Mouse (Mus musculus) adrenal gland, postnatal 25 days (tissue): Measurements from ENCODE around the gene Il17rd. TPM values are rescaled to one million over a fixed set of nuclear protein-coding genes. Genes with fewer than 3 reads are reported as not detected.

Experiments
- DNase-seq: peaks from one replicate; pipeline ENCODE4 v3.0.0; 2021; ENCODE audit warnings: mixed read lengths
- long read RNA-seq: library from polyadenylated mRNA; stranded (forward); transcript quantifications from one replicate; pipeline ENCODE4 v2.0.0, GENCODE M21; 2021
- total RNA-seq: library from RNA; stranded (reverse); gene quantifications from 2 replicates; pipeline ENCODE4 v1.2.3, GENCODE M21; 2021

Gene Il17rd
- 2.4 and 3.5 TPM in 2 replicates for total RNA-seq
- long read RNA-seq = 0 reads

DNA sequence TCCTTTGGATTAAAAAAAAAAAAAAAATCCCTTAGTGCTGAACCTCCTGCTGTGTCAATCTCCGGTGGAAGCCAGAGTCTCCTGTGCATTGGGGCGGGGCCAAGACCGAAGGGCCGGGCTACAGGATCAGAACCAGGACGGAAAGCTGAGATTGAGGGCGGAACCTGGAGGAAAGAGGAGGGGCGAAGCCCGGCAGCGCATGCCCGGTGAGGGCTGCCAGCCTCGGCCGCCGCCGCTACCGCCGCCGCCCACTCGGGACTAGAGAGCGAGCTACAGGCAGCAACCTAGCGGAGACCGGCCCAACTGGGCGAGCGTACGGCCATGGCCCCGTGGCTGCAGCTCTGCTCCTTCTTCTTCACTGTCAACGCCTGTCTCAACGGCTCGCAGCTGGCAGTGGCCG, at the start of gene Il17rd:
Il17rd (plus strand) TSS at position 159 of the 400 bp plus-strand sequence.
- peak; percentile 93 for DNase-seq

DNA sequence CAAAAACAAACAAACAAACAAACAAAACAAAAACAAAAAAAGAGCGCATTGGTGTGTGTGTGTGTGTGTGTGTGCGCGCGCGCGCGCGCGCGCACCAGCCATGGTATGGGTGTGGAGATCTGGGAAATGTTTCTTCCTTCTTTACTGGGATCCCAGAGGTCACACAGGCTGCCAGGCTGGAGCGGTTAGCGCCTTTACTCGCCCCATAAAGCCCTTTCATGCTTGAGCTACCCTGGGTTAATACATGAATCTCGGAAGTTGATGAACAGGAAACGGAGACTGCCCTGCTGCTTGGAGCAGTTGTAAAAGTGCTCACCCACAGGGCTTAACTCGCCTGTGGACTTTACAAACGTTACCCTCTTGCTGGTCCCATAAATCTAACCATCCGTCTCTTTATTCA, 47.1 kb upstream of the Il17rd start:
- no peak for DNase-seq

DNA sequence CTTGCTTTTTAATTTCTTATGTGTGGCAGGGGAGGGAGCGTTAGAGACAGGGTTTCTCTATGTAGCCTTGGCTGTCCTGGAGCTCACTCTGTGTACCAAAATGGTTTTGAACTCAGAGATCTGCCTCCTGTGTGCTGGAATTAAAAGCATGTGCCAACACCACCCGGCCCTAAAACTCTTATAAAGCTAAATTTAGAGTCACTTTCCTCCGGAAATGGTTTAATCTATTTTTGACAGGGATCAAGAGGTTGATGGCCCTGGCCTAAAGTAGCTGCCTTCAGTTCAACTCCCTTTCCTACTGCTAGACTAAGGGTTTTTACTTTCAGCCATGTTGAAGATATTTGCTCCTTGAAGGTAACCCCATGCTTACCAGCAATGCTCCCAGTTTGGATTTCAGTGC, 45.3 kb upstream of the Il17rd start:
- no peak for DNase-seq

DNA sequence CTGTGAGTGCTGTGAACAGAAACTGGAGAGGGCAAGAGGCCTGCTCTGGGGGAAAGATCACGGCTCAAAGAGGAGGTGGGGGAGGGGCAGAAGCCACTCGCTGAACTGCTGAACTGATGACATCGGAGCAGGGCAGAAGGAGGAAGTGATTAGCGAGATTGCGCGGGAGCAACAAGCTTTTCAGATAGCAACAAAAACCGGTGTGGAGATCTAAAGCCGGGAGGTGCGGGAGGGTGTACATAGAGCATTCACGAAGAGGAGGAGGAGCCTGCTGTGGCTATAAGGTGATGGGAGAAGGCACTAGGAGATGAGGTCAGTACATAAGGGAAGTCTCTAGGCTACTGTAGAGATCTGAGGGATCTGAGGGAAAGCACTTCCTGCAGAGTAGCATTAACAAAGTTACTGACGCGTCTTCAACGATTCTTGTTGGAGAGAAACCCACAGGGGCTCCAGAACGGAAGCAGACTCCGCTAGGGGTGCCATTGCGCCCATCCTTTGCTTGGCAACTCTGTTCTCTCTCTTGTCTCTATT, 44.5 kb upstream of the Il17rd start, which contains the start of gene Hesx1:
Hesx1 (plus strand) TSS at position 206 of the 531 bp plus-strand sequence.
- peak; percentile 17 for DNase-seq

DNA sequence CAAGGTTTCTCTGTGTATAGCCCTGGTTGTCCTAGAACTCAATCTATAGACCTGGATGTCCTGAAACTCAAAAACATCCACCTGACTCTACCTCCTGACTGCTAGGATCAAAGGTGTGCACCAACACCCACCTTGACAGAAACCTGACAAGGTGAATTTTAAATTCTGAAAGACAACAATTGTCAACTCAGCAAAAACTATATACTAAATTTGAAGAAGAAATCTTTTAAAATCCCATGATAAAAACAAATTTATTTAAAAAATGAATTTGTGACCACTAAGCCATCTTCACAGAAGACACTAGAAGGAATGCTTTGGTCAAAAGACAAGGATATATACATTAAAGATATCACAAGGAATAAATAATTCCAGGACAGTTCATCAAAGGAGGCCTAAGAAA, 42.5 kb upstream of the Il17rd start:
- DNase-seq = no peak

DNA sequence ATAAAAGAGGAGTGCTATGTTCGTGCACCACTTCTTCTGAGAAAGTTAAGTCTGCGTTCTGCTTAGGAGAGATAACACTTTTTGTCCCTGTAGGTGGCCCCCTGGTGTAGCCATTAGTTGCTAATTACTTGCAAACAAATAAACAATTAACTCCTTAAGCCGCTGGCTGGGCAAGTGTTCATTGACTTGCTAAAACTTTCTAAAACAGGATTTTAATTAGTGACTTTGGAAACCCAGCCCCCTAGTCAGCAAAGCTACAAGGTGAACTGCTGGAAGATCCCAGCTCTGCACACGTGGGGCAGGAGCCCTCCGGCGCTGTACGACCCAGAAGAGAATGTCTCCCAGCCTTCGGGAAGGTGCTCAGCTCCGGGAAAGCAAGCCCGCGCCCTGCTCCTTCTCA, 38.4 kb upstream of the Il17rd start:
- DNase-seq = no peak

DNA sequence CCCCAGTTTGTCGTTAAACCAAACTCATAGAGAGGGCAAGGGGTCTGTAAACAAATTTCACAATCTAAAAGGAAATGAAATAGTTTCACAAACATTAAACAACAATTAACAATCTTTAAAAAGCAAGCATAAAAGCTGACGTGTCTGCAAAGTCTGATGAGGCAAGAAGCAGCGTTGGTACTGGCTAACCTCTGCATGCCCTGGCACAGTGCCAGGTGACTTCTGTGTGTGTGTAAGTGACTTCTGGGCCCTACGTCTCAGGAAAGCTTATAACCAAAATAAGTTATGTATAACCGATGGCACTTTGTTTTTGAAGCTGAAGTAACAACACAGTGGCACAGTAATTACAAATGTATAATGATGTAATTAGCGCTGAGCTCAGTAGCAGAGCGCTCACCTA, 33.8 kb upstream of the Il17rd start:
- DNase-seq = peak; percentile 44

DNA sequence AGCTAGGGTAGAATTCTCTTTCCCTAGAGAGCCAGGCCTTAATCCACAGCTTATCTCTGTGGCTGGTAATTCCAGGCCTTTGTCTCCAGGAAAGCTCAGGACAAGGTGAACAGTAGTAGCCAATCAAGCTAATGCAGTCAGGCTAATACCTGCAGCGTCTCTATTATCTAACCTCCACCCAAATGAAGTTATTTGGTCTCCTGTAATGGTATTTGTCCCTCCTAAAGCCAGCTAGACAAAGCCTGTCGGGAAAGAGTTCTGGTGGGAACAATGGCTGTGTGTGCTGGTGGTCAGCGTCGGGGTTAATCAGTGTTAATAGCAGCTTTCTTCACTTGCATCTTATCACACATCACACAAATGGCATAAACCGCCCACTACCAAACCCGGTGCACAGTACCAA, 32.8 kb upstream of the Il17rd start:
- DNase-seq = no peak

DNA sequence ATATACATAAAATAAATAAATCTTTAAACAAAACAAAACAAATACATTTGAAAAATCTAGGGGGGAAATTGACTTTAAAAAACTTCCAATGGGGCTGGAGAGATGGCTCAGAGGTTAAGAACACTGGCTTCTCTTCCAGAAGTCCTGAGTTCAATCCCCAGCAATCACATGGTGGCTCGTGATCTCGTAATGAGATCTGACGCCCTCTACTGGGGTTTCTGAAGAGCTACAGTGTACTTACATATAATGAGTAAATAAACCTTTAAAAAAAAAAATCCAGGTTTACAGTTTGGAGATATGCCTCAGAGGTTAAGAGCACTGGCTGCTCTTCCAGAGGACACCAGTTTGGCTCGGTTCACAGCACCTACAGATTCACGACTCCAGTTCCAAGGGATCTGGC, 27.2 kb upstream of the Il17rd start:
- no peak for DNase-seq

DNA sequence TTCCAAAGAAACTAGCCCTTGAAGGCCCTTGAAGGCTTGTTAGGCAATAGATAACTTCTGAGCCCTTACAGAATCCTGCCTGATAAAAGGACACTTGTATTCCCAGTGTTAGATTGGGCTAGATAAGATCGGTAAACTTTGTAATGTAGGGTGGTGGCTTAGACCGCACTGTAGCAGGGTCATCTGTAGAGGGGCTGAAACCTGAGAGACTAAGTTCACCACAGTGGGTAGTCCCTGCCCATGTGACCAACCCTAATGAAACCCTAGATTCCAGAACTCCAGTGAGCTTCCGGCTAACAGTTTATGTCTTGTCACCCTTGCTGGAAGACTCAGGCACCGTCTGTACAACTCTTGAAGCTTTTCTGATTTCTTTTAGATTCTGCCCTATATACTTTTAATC, 25.1 kb upstream of the Il17rd start:
- no peak for DNase-seq

DNA sequence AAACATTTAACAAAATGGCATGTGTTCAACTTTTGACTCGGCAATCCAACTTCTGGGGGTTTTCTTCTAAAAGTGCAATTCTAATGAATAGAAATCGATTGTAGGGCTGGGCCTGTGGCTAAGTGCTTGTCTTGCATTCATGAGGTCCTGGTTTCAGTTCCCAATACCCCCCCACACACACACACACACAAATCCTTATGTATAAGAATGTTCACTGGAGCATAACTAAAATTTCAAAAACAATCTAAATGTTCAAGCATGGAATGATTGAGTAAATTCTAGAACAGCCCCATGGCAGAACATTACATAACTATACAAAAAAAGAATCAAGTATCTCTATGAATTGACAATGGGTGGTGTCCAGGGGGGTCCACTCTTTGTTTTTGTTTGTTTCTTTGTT, 20.8 kb upstream of the Il17rd start:
- no peak for DNase-seq

DNA sequence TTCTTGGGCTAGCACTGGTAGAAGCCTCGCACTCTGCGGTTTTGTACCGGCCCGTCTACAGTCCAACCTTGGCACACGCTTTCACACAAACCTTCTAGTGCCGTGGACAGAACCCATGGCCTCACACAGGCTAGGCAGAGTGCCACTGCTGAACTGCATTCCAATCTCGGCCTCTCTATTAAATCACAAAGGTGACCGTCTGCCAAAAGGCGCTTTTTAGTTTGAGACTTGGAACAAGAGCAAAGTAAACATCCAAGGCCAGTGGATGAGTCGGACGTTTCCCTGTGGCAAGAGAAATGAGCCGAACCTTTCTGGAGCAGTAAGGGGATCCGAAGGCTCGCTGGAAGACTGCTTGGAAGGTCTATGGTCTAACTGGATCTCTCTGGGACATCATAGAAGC, 18.9 kb upstream of the Il17rd start:
- DNase-seq = peak; percentile 62

DNA sequence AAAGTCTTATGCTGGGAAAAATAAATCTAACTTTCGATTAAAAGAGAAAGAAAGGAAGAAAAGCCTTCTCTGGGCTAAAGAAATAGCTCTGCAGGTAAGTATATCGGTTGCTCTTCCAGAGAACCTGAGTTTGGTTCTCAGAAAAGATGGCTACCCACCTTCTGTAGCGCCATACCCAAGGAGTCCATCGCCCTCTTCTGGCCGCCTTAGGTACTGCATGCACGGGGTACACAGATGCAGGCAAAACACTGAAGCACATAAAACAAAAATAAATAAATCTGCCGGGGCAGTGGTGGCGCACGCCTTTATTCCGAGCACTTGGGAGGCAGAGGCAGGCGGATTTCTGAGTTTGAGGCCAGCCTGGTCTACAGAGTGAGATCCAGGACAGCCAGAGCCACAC, 15.9 kb upstream of the Il17rd start:
- peak; percentile 76 for DNase-seq

DNA sequence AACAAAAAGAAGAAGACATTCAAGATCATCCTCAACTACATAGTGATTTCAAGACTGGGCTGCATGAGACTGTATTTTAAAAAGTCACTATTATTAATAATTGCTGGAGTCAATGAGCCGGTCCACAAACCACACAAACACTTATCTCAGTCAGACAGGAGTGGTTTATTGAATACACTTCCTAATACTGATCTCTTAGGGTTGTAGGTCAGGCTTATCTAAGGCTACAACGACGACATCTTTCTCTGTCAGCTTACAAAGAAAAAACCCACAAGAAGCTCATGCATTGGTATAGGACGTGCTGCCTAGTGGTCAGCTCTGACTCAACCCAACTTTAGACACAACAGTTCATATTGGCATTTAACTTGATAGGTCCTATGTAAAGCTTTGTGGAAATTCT, 14.1 kb upstream of the Il17rd start:
- no peak for DNase-seq

DNA sequence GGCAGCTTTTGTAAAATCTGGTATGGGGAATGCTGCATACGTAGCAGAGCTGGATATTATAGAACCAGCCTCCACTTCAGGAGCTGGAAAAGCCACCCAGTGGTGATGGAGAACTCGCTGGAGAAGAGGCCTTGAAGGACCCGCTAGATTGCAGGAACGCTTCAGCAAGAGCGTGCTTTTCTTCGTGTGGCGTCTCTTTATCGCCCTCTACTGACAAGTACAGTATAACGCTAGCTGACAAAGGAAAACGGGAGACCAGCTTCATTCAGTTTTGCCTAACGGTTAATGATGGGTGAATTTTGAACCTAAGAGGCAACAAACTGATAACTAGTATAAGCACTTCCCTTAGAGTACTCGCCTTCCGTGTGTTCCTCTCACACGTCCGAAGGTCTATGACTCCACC, 9.0 kb upstream of the Il17rd start:
- peak; percentile 12 for DNase-seq

DNA sequence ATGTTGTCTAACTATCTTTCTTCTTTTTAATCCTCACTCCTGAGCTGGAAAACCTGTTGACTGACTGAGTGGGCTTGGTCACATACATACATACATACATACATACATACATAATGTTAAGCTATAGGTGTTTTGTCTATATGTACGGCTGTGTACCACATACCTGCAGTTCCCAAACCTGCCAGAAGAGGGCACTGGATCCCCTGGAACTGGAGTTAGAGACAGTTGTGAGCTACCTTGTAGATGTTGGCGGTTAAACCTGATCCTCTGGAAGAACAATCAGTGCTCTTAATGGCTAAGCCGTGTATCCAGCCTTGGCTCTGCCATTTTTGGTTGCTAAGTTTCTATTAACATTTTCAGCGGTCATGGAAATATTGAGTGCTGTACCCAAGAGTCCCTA, 7.6 kb upstream of the Il17rd start:
- peak; percentile 78 for DNase-seq

DNA sequence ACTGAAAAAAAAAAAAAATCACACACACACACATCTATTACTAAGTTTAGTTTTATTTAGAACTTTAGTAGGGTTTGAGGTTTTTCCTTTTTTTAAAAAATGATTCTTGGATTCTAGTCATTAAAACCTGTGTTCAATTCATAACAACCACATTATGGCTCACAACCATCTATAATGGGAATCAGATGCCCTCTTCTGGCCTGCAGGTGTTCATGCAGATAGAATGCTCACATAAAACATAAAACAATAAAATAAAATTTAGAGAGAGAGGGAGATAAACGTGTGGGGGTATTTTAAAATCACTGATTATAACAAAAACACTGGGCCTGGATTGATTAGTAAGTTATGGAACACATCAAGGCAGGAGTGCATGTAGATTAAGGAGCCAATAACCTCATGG, 1.2 kb upstream of the Il17rd start:
- DNase-seq = no peak

DNA sequence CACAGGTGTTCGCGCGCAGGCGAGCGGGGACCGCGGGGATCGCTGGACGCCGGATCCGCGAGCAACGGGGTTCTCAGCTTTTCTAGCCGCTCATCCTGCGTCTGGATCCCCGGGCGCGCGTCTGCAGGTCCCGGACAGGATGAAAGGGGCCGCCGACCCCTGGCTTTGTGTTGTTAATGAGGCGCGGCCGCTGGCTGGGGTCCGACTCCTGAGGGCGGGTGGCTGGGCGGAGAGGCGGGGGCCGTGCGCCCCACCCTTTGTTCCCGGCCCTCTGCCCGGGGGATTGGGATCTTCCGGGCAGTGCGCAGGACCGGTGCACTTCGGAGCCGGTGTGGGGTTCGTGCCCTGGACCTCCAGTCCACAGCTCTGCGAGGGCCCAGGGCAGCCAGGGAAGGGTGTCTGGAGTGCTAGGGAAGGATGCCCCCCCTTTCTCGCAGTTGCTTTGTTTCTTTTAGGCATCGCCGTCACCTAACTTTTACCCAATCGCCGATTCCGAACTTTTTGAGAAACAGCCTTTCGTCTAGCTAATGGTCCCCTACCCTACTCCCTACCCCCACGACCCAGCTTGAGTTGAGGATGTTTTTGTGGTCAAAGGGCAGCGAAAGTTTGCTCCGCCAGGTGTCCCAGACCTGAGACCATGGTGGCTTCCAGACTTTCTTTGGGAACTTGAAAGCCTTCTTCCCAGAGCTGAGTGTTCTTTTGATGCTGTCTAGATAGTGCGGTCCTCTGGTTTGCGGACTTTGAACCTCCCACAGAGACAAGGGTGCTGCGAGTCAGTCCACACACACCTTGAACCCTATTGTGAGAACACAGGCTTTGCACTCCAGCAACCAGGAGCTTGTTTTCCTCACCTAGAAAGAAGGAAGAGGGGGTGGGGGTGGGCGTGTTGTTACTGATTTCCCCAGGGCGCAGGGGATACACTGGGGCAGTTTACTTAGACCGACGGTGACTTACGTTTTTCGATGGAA, 824 bp downstream of the Il17rd start:
- peak; percentile 42 for DNase-seq

DNA sequence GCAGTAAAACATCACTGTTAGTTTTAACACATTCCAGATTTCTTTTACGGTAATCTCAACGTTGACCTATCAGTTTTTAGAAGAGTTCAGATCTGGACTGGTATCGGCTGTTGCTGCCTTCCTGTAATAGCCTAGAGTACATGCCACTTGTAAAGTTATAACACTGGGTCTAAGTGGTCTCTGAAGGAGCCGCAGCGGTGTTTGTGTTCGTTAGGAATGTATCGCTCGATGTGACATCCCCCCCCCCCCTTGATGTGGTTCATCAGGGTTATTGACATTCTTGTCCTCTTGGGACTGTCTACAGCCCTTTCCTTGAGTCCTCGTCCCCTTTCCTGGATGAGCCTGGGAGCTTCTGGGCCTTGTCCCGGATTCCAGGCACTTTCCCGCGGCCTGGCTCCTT, 1.7 kb downstream of the Il17rd start:
- no peak for DNase-seq

DNA sequence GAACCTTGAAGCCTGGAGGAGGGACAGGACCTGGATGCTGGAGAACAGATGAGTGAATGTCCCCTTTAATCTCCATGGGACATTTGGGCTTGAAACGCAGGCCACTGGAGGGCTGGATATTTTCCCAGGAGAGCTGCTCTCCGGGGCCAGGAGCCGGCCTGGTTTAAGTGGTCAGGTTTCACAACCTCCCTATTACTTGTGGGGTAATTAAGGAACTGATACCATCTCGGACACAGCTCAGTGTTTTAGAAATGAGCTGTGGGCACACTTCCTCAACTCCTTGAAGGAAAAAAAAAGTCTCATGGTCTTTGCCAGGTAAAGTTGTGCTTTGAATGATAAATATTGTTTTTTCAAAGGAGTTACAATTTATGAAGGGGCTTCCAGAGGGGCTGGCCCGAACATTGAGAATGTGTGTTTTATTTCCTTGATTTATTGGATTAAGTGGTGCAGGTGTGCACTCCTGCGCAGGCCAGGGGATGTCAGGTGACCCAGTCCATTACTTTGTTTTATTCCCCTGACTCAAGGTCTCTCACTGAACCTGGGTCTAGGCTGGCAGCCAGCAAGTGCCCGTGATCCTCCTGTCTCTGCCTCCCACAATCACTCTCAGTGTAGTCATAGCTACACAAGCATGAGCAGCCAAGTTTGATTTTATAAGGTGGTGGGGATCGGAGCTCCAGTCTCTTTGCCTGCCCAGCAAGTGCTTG, 3.7 kb downstream of the Il17rd start:
- no peak for DNase-seq

DNA sequence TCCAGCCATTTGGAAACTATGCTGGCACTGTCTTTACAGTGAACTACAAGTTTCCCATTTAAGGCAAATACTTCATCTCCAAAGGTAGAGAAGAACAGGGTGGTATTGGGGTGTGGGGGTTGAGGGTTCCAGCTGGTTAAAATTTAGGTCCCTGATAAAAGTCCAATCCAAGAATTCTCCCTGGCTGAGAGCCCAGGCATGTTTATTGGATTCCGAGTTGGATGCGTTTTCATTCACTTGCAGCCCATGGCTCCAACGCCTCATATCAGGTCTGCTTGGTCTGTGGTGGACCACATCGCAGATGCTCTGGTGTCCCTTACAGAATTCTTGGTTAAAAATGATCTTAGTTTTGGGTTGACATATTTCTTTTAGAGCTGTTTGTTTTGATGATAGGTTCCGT, 4.7 kb downstream of the Il17rd start:
- DNase-seq = no peak

DNA sequence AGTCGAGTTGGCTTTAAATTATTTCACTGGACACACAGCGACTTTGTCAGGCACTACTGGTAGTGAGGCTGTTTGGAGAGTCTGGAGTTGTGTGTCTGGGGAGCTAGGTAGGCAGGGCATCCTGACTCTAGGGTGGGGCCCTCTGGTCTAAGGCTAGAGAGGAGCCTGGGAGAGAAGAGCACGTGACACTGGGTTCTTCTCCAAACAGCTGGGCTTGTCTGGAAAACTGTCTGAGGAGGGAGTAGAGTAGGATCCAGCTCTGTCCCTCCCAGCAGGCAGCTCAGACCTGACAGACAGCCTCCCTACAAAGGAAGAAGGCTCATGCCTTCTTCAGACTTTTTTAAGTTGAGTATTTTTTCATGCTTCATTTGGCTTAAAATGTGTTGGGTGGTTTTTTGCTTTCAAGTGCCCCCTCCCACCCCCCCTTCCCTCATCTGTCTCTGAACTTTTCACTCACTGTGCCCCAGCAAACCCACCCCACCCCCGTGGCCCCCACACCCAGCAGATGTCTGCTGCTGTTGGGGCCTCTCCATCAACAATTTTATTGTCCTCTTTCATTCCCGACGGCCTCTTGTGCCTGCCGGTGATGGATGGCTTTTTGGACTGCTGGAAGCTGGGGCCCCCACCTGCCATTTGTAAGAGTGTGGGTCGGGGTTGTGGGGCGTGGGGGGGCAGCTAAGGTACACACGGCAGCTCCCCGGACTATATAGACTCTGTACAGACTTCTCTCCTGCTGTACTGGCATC, 5.7 kb downstream of the Il17rd start:
- DNase-seq = no peak

DNA sequence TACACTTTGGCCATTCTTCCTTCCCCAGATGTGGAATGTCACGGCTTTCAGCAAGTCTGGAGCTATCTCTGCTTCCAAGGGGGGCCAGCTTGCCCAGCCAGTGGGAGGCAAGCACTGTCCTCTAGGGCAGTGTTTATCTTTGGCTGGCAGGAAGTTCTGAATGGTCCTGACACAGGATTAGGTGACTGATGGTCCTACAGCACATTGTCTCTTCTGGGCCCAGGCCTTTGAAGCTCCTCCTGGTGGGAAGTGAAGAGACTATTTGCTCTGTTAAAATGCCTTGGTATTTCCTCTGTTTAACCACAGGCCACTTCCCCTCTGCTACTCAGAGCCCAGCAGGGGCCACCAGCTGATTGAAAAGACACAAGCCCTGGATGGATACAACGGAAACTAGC, 6.2 kb downstream of the Il17rd start:
- no peak for DNase-seq
